Mouse (Mus musculus) right cerebral cortex, adult 18-20 months (tissue): ENCODE measurements around the gene Ush1c.
"Not testable (repeated sequence)": the region's sequence is repeated elsewhere in the genome, so short reads cannot be mapped to it uniquely, and the experiment has no call there.

Source experiments
- DNase-seq: peaks from one replicate; pipeline ENCODE4 v3.0.0; 2022; ENCODE audit warnings: mixed read lengths

Gene Ush1c

DNA sequence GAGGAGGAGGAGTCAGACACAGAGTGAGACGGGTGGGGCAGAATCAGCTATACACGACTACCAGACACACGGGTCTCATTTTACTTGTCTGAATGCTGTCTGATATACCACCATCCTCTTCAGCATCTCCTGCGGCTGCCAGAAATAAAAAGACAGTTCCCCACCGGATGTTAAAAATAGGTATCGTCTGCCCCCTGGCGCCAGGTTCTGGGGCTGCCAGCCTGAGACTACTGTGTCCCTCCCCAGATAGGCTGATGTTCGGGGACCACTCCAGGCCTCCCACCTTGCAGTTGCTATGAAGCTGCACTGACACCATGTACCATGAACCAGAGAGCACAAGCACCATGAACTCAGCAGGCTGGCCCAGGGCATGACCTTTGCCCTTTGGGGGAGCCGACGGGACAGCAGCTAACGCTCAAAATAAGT, 34.2 kb downstream of the Ush1c start:
- DNase-seq: peak; percentile 39

DNA sequence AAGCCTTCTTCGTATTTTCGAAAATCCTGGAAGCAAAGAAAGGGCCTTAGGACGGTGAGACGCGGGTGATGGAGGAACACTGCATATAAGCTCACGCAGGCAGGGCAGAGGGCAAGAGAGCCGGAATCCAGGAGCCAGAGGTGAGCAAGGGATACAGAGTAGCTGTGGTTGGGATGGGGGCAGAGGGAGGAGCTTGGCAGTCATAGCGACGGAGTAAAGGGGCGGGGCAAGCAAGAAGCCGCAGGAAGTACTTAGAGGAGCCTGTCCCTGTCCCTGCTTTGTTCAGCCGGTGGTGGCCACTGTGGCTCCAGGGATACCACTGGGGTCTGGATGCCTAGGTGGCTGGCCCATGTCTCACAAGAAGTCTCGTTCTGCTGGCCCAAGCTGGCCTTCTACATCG, 36.7 kb downstream of the Ush1c start:
- DNase-seq: no peak

DNA sequence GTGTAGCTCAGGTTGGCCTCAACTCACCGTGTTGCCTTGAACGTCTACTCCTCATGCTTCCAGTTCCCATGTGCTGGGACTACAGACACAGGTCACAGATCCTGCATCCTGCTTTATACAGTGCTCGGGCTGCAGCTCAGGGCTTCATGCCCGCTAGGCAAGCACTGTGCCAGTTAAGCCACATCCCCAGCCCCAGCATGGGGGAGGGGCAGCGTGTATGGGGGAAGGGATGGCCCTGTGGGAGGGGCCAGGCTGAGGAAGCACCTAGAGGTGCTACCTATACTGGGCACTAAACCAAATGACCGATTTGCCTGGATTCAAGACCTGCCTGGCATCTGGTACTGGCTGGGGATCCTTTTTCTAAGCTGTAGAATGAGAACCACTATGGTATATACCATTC, 38.3 kb downstream of the Ush1c start:
- no peak for DNase-seq

DNA sequence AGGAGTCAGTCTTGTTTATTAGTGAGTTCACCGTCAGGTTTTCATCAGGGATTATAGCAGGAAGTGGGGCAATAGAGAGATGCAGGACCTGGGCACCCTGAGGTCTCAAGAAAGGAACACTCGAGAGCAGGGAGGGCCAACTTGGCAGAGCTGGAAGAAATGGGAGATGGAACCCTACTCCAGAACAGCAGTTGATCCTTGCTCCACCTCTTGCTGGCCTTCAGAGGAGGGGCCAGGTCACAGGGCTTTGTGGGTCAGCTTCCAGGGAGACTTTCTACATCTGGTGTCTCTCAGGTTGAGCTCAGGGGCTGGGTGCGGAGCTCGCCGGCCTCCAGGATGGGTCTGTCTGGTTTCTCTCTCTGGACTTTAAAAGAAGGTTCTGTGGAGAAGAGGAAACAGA, 42.9 kb downstream of the Ush1c start:
- DNase-seq: no peak

DNA sequence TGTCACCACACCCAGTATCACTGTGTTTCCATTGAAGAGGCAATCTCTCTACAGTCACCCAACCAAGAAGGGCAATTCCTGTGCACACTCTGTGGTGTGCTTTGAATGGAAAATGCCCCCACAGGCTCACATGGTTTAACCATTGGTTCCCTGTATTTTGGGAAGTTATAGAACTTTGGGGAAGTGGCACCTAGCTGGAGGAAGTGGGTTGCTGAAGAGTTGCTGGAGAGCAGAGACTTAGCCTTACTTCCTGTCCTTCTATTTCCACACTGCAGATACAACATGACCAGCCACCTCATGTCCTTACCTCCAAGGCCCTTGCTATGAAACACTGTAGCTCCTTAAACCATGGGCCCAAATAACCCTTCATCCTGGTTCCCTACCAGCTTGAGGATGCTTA, 54.1 kb downstream of the Ush1c start:
- DNase-seq: no peak

DNA sequence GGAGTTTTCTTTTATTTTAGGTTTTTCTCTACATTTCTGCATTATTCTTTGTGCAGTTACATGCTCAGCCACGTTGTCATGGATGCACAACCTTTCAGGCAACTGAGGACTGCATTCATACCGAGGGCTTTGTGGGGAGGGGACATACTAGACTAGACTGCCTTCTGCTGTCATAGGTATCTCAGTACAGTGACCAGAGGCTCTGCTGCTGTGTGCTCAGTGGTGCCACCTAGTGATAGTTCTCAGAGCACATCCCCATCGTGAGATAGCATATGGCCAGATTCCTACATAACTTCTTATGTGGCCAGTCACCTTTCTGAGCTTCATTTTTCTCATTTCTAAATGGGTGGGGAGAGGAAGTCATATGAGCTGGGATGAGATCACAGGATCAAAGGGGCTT, 56.7 kb downstream of the Ush1c start:
- DNase-seq: peak; percentile 54

DNA sequence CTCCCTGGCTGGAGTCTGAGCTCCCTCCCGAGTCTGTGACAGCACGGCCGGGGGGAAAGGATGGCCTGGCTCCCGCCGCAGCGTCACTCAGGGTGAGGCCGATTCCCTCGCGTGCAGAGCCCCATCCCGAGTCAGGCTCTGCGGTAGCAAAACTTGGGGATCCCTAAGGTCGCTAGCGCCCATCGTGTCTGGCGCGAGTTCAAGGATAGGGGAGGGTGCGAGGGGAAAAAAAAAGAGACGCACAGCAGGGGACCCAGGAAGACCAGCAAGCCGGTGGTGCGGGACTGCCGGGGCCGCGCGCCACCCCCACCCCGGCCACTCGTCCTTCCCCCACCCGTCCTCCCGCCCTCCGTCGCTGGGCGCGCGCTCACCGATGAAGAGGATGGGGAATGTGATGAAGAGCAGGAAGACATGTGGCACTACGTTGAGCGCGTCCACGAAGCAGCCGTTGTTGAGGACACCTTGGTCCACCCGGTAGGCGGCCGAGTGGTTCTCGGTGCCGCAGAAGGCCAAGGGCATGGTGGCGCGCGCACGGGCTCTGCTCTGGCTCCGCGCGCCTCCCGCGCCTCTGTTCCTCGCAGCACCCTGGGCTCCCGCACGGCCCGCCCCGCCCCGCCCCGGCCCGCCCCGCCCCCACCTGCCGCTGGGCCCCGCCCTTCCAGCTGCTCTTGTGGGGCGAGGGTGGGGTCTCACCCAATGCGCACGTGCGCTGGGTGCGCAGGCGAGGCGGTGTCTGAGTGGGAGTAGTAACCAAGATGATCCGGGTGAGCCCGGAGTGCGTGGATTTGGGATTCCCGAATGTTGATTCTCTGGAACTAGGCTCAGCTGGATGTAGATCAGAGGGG, 58.6 kb downstream of the Ush1c start, which contains the start of gene Abcc8:
Abcc8 (minus strand) TSS at position 603 of the 845 bp plus-strand sequence.
- peak; percentile 63 for DNase-seq

DNA sequence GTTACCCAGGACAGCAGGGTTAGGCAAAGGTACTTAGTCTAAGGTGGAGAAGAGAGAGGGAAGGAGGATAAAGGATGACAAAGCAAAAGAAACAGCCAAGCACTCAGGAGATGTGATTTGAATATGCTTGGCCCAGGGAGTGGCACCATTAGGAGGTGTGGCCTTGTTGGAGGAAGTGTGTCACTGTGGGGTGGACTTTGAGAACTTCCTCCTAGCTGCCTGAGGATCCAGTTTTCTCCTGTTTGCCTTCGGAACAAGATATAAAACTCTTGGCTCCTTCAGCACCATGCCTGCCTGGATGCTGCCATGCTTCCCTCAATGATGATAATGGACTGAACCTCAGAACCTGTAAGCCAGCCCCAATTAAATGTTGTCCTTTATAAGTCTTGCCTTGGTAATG, 69.3 kb downstream of the Ush1c start:
- not testable (repeated sequence) for DNase-seq

DNA sequence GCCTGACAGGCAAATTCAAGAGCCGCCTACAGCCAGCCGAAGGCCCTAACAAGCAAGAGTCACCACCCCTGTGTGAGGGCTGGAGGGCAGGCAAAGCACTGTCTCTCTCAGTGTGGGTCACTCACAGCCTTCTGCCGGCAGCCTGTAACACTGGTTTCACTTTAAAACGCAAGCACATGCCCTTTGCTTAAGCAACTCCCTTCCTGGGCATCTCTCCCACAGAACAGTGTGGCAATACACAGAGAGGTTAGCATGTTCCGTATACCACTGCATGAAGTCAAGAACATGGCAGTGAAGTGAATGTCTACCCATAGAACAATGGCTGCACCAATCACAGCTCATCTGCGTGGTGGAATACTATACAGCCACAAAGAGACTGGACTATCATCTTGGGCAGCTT, 69.9 kb downstream of the Ush1c start:
- DNase-seq: no peak

DNA sequence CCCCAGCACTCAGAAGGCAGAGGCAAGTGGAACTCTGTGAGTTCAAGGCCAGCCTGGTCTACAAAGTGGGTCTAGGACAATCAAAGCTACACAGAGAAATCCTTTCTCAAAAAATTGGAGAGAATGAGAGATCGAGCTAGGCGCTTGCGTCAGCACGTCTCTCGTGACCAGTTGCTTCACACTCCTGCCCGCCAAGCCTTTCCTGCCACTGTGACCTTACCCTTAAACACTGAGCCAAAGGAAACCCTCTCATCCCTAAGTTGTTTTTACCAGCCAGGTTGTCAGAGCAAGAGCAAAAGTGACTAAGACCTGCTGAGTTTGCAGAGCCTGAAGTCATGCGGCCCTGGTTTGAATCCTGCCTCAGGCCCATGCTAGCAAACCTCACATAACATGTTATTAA, 70.4 kb downstream of the Ush1c start:
- DNase-seq: no peak

DNA sequence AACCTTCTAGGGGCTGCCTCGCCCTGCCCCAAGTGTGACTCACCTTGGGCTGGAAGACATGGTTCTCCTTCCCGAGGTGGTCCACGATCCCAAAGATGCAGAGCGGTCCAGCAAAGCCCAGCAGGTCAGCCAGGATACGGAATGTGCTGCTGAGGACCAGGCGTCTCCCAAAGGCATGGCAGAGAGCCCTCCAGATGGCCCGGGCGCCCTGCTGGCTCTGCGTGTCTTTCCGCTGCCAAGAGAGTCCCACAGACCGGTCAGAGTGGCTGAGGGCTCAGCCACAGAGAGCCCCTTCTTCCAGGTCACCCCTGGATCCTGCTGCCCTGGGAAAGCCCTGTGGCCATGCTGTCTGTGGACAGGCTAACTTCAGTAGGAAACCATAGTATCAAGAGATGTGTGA, 72.4 kb downstream of the Ush1c start:
- DNase-seq: no peak

DNA sequence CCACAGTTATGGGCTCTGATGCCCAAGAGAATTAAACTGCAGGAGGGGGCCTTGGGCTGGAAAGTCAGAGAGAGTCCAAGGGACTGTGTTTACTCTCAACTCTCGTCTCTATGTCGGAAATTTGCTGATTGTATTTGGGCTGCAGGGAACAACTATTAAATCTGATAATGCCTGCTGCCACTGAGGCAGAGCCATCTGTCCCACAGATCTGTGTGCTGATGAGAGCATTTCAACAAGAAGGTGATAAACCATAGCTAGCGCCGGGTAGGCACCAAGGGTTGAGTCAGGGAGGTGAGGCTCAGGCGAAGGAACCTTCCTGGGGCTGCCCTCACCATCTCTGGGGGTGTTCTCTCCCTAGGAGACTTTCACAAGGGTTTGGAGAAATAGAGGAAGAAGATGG, 75.6 kb downstream of the Ush1c start:
- DNase-seq: no peak

DNA sequence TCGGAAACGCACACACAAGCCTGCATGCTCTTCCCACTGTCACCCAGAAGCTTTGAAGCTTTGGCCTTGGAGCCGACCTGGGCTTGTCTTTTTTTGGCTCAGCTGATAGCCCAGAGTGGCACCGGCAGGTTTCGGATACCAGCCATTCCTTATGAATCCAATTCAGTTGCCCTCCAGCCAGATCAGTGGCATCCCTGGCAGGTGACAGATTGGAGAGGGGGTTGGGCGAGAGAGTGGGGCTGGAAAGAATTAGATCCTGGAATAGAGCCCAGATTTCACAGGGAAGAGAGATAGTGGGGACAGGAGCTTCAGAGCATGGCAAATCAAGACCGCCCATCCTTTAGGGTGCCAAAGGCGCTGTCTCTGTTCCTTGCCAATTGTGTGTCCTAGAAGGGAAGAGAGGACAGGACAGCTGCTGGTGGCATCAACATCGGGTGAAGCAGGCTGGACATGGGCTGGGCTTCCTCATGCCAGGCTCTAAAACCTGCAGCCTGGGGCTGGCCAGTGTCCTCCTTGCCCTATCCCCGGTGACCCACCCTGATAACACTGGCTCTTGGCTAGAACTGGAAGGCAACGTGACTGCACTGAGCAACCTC, 76.1 kb downstream of the Ush1c start:
- no peak for DNase-seq

DNA sequence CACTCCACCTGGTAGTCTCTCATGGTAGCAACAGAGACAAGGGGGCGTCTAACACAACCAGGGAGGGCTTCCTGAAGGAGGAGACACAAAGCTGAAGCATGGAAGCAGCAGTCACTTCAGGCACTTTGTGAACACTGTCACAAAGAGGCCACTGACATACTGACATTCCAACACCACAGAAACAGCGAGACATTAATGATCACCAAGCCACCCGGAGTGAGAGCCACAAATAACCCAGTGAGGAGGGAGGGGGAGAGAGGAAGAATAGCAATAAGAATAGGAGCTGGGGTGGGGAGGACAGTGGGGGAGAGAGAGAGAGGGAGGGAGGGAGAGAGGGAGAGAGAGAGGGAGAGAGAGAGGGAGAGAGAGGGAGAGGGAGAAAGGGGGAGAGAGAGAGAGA, 76.7 kb downstream of the Ush1c start:
- DNase-seq: no peak

DNA sequence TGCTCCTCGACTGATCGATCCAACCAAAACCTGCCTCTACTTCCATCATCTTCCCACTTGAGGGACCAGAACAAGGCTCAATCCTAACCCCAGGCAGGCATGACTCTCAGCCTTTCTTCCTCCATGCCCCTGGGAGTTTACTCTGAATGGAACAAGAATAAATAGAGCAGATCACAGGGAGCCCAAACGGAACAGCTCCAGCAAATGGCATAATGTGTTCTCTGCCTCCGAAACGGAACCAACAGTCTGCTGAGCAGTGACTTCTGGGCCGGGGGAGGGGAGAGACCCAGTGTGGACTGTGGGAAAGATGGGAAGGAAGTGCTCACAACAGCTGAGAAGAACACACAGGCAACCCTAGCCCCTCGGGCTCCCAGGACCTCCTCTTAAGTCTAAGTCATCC, 80.6 kb downstream of the Ush1c start:
- DNase-seq: no peak

DNA sequence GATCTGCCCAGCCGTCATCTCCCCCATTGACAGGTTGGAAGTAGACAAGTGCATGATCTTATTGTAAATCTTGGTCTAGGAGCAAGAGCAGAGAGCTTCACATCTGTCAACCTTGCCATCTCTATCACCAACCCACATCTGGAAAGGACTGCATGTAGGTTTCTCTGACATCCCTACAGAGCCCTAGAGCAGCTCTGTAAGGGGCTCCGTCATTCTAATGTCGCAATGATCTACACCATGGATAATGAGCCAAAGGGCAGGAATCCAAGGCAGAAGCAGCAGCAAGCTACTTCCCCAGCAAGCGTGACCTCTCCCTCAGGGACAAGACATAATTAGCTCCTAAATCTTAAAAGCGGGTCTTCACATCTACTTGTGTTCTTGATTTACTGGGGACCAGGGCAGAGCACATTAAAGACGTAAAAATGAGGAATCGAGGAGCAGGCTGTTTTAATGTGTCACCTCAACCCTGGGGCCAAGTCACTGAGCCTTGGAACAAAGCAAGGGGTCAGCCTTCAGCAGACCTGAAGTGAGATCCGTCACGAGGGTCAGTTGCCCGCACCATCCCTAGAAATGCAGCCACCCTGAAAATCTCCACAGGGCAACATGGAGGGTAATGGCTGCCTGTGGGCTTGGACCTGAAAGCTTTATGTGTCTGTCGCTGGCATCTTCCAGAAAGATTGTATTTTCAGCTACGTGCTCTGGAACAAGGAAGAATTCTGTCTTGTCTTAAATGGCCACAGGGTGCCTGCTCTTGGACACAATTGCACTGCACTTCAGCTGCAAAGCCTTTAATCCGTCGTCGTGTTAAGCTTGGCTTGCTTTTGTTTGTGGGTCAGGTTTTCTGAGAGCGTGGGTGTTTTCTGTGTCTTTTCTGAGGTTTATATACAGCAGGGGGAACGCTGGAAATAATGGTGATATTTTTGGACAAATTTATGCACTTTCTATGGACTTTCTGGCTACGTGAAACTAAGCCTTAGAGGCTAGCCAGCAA, 83.5 kb downstream of the Ush1c start:
- DNase-seq: no peak

DNA sequence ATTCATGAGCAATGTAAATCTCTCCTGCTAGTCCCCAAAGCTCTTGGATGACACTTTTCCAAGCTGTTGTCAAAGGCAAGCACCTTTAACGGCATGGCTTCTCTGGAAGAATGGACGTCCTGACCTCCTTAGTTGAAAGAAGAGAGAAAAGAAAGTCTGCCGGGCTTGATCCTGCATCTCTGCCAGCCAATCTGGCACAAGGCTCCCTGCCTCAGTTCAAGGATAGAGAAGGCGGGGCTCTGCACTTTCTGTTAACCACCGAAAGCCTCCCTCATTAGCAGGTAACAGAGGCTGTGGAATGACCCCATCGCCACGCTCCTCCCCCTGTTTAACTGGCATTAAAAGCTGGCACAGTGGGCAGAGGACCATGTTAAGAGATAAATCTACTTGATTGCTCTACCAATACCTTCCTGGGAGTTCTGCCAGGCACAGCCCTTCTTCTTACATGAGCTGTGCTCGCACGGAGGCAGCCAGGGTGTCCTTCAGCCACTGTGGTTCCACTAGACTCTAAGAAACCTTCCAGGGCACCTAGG, 85.4 kb downstream of the Ush1c start:
- no peak for DNase-seq

DNA sequence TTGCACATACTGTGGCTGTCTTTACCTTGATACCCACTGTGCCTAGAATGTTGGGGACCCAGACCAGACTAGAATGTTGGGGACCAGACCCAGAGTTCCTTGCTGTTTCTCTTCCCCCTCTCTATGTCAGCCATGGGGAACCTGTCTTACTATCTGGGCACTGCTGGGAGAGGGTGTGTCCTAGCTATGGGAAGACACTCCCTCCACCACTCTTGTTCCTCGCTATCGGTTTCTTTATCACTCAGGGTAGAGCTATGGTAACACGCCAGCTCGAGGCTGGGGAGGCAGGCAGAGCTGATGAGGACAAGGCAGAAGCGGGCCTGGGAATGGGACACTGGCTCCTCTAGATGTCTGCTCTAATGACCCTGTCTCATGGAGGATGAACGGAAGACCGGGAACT, 90.9 kb downstream of the Ush1c start:
- DNase-seq: no peak

DNA sequence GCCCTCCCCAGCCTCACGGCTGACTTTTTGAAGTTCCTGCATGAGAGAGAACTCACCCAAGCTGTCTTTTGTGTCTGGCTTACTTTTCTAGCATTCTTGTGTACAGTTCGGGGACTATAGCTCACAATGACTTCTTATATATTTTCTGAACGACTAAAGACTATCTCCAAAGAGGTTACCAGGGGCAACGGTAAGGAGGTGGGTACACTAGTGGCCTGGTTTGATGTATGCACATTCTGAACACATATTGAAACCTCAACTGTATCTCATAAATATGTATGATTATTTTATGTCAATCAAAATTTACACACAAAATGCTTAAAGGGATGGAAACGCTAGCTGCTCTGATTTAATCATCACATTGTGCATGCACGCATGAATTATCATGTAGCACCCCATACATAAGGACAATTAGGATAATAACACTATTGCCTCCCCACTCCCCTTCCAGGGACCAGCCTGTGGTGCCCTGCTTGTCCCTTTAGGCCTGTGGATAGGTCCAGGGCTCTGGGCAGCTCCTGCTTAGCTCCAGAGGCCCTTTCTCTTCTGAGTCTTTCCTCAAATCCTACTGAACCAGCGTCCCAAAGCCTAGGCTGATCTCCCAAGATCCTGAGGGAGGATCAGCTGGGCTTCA, 91.5 kb downstream of the Ush1c start:
- DNase-seq: no peak
